Mouse (Mus musculus) embryo, embryonic 11 days (tissue): Measurements from ENCODE around the gene Gimap9.
A peak's percentile ranks its signal among the peaks of the same experiment; 100 is the strongest.

Source experiments
- DNase-seq: peaks from one replicate; pipeline ENCODE4 v3.0.0-alpha.2; 2015

The Gimap9 gene

DNA sequence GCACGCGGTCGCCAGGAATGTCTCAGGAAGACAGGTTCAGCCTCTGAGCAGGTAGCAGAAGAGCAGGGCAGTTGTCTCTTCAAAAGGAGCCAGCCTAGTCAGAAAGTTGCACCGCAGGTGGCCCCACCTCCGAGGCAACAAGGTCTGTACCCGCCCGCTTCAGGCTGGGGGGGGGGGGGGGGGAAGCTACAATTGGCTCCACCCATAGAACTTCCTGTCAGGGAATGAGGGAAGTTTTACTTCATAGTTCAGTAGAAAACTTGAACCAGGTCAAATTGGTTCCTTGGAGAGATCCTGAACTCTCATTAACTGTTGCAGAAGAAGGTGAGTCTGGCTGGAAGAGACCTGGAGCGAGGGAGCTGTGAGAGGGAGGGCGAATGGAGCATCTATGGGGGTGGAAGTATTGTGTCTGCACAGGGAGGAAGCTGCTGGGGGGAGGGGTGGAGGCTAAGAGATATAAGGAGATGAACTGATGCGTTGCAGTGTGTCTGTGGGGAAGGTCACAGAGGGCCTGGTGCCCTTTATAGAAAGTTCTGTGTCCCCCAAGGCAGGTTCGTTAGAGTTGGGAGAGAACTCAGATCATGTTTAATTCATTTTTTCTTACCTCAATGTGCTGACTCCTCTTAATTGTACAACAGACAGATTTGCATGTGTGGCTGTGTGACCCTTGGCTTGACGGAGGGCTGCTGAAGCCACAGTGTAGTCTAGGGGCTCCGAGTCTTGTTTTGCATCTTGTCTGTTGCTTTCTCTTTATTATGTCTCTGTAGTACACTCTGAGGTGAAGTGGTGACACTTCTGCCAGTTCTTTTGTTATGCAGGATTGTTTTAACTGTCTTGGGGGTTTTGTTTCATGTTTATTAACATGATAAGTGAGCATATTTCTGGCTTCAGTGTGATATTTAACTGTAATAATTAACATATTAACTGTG, at the start of gene Gimap9:
Gene Gimap9 (plus strand): TSS at position 199 of the 929 bp plus-strand sequence.
- DNase-seq, result peak; percentile 25

DNA sequence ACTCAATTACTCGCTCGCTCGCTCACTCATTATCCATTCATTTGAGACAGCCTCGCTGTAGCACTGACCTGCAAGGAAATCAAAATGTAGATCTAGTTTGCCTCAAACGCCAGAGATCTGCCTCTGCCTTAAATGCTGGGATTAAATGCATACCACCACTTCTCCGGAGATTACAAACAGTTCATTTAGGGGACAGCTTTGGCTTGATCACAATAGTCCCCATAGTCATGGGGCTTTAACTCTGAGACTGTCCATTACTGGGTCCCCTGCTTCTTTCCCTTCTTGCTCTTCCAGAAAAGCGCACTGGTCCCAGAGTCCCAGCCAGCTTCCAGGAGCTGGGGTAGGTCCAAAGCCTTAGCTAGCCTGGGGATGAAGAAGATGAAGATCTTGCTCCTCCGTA, 49.5 kb upstream of the Gimap9 start, which contains the start of gene AI854703:
Gene AI854703 (plus strand): TSS at position 301 of the 400 bp plus-strand sequence.
- no peak for DNase-seq

DNA sequence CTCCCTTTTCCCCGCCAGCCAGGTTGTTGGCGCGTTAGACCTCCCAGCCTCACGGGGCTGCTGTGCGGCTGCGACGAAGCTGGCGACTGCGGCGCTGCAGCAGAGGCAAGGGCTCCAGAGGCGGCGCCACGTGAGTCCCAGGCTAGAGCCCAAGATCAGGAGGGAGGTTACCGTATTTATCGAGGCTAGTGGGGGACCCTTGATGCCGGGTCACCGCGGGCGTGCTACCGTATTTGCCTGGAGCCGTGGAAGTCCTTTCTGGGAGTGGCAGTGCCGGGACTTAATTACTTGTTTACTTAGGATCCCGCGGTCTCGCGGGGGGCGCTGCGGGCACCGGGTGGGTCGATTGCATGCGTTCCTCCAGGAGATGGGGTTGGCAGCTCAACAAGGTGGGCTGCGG, 48.9 kb upstream of the Gimap9 start:
- DNase-seq, result peak; percentile 85

DNA sequence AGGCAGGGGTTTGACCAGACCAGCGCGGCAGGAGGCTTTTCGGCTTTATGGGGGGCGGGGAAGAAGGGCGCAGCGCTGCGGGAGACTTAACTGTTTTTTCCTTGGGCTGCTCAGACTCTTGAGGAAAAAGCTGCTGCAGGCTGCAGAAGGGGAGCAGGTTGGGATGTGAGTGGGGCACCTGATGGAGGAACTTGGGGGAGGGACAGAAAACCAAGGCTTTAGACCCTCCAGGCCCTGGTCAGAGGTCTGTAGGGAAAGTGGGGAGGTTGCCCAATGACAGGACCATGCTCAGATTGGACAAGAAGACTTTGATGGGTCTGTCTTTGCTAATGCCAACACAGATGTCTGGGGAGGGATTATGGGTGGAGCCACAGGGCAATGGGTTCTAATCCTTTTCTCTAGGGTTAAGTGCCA, 48.4 kb upstream of the Gimap9 start:
- DNase-seq, result no peak

DNA sequence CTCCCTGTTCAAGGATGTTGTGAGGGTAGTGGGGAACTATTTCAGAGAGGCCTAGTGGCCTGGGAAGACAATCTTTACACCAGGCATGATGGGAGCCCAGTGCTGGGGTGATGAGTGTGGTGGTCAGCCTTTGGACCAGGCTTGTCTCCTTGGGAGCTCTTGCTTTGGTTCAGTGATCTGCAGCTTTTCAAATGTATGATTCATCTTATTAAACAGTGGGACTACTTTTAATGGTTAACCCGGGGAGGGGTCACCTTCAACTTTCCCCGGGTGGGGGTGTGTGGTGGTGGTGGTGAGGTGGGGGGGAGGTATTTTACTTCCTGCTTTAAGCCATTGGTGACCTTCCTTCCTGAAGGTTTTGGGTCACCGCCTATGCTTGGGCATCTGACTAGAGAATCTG, 47.6 kb upstream of the Gimap9 start:
- no peak for DNase-seq

DNA sequence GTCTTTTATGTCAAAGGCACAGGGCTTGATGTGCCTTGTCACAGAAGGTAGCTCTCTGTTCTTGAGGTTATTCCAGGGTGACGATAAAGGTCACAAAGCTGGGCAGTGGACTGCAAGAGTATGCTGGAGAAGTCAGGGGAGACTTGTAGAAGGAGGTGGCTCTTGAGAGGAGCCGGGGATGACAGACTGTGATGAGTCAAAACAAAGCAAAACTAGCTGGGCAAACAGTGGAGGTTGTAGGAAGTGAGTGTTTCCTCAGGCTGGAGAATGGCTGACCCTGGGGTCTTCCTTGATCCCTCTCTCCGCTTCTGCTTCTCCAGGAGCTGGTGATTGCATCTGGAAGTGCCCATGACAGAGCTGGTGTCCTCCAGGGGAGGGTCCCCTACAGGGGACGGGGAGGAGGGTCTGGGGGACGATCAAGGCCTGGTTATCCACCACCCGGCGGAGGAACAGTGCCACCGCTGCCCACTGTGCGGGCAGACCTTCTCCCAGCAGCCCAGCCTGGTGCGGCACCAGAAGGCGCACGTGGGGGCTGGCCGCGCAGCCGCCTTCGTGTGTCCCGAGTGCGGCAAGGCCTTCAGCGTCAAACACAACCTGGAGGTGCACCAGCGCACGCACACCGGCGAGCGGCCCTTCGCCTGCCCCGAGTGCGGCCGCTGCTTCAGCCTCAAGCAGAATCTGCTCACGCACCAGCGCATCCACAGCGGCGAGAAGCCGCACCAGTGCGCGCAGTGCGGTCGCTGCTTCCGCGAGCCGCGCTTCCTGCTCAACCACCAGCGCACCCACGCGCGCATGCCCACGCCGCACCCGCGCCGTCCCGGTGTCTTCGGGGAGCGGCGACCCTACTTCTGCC, 46.9 kb upstream of the Gimap9 start:
- DNase-seq, result peak; percentile 62

DNA sequence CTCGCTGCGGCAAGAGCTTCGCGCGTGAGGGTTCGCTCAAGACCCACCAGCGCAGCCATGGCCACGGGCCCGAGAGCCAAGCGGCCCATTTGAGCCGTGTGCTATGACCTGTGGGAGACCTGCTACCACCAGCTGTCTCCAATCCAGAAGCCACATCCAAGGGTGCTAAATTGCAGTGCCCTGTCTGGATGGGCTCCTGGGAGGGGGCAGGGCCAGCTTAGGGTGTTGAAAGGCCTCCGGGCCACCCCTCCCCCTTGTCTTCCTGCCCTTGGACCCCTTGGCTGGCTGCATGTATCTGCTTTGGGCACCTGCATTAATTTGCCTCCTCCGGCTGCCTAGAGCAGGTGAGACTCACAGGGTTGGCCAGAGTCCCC, 46.3 kb upstream of the Gimap9 start:
- no peak for DNase-seq

DNA sequence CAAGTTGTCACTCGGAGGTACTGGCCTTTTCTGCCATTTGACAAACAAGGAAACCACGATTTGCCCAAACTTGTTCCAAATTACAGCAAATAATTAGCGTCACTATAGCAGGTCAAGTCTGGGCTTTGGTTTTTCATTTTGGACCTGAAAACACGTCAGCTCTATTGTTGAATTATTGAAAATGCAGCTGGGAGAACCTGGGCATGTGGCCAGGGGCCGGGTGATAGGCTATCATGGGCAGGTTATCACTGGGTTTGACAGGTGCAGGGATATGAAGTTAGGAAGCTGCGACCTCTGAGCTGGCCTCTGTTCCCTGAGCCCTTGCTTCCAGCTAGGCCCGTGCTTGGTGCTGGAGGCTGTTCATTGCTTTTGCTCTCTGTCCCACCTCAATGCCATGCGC, 45.1 kb upstream of the Gimap9 start:
- DNase-seq, result no peak

DNA sequence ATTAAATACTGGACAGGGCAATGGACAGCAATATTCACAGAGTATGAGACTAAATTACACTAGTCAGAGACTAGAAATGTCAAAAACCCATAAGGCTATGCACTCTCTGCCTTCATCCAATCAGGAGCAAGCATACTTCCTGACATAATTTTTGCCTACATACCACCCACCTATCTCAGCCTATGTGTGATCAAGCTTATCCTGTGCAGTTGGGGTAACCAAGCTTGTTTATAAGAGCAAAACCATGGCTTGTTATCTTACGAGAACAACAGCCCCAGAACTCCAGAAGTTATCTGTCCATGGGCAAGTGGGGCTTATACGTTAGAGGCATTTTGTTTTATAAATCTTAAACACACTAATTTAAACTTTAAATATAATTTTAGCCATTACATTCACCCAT, 40.8 kb upstream of the Gimap9 start:
- DNase-seq, result no peak

DNA sequence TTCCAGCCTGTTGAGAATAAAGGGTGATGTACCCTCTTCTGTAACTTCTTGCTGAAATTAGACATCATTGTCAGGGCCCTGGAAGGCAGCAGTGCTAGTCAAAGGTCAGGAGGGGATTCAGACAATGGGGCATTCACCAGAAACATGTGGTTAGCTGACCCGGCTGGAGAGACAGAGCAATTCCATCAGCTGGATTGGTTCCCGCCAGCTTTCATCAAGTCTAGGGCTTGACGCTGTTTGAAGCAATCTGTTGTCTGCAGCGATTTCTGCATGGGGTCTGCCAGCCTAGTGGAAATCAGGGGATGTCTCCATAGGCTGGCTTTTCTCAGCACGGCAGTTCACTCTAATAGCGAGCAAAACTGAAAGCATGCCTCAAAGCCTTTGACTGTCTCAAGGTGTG, 39.4 kb upstream of the Gimap9 start:
- peak; percentile 41 for DNase-seq

DNA sequence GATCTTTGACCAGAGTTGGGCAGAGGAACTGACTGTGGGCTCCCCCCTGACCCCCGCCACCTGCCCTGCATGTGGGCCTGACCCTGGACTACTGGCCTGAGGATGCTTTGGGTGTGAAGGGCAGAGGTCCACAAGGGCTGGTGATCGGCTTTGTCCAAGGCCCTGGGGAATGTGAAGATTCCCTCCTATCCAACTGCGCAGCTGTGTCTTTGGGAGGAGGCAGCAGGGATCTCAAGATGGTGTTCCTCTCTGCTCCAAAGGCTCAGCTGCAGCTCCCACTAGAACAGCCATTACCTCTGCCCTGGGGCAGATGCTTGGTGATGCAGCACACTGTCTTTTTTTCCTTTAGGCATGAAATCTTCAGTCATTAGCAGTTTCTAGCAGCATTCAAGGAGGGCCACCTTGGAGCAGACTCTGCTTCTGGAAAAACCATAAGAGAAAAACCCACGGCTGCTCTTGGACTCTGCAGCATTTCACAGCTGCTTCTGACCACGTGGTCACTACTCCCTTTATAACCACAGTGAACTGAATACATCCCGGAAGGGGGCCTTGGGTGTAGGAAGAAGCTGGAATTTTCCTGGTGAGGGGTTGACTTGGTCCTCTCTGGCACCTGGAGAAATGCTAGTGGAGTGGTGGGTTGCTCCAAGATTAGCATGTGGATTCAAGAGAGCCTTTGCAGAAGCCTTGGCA, 38.0 kb upstream of the Gimap9 start:
- no peak for DNase-seq

DNA sequence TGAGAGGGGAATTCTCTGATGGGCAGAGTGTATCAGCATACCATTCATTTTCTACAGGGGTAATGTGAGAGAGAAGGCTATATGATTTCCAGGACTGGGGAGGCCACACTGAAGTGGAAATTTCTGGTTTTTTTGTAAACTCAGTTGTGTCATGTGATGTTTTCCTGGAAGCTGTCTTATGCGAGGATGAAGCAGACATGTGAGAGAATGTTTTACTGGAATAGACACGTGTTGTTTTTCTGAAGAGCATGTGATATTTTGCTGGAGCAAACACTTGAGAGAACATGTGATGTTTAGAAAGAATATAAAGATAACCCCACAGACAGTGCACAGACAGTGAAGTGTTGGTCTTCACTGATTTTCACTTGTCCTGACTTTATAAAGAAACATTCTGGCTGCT, 37.4 kb upstream of the Gimap9 start:
- no peak for DNase-seq

DNA sequence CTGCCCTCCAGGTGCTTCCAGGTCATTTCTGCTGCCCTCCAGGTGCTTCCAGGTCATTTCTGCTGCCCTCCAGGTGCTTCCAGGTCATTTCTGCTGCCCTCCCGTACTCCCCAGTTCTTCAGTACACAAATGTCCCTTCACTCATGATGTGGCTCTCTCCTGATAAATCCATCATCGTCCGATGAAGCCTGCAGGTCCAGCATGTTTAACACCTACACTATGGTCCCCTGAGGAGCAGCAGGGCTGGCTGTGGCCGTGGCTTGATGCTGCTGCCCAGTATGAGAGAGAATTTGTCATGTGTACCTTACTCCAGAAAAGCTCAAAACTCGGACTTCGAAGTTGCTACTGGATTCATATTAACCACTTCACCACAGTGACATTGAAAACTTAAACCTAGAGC, 34.5 kb upstream of the Gimap9 start:
- DNase-seq, result no peak

DNA sequence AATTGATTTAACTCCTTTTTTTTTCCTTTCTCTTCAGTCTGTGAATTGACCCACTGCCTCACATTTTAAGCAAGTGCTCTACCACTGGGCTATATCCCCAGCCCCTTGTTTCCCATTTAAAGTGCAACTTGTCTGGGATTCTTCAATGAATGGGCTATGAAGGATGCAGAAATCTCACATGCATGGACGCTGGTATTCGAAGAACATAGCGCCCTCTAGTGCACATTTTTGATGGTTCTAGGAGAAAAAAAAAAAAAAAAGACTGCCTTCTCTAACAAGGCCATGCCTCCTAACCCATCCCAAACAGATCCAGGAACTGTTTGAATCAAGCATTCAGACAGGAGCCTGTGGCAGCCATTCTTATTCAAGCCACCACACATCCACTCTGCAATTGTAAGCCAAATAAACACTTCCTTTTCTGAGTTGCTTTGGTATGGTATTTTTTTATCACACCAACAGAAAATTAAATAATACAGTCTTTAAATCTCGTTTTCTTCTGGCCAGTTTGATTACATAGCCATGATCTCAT, 33.1 kb upstream of the Gimap9 start:
- peak; percentile 88 for DNase-seq

DNA sequence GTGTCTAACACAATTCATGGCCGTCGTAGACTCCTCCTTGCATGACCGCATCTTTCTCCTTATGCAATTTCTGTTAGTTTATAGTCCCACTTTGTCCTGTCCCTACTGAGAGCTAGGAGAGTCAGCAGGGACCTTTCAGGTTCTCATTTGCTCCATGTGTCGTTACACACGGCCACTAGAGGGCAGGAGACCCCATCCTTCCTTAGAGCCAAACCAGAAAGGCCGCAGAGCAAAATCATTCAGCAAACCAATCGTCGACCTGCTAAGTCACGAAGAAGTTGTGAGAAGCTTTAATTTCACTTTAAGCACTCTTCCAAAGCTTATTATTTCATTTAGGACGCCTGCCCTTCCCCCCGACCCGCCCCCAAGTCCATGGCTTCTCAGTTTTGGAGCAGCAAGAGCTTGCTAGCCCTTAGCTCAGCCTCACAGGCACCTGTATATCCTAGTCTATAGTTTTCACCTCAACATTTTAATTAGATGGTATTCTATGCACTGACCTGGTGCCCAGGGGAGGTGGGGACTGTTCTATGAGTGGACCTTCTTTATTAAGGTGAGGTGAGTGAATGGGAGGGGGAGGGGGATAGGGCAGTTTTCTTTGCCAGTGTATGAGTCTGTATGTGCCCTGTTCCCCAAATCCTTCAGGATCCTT, 30.1 kb upstream of the Gimap9 start:
- peak; percentile 82 for DNase-seq

DNA sequence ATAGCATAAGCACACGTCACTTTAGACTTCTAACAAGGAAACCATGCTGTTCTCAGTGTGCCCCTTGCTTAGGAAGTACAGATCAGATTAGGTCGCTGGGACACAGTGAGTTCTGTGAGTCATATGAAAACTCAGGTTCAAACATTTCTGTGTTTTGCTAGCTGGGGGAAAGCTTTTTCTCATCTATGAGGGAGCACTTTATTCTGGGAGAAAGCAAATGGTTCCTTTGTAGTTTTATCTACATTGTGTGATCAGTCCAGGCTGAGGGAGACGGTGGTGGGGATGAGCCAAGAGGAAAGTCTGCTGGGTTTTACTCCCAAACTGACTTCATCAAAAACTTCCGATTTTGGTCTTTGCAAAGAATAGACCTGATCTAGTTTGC, 29.6 kb upstream of the Gimap9 start:
- no peak for DNase-seq

DNA sequence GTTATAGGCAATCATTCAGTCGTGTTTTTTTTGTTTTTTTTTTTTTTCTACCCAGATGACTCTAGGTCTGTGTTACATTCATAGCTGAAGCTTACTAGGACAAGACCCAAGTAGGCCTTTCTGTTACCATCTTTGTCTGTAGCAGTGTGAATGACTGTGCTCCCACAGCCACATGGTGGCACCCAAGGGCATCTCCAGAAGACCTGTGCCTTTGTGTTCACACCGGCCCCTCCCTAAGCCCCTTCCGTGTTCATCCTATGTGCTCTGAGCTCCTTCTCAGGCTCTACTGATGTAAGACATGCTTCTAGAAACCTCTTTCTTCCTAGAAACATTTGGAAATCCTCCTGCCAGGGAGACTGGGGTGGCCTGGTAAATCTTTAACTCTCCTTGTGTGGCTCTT, 28.9 kb upstream of the Gimap9 start, which contains the start of gene Gimap8:
Gene Gimap8 (plus strand): TSS at position 240 of the 400 bp plus-strand sequence.
- DNase-seq, result peak; percentile 39

DNA sequence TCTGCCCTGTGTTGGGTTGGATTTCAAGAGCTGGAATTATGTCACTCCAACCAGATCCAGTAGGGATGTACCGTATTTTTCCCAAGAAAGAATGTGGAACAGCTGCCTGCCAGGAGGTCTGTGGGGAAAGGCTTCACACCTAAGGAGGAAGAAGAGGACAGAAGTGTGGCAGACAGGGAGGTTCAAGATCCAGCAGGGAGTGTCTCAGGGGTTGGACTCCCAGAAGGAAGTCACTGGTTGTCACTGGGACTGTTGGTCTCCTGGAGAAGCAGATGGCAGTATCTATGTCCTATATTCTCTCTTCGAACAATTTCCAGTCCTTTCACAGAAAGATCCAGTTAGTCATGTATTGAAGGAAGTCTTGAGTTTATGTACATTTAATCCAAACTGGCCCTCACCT, 28.3 kb upstream of the Gimap9 start:
- no peak for DNase-seq

DNA sequence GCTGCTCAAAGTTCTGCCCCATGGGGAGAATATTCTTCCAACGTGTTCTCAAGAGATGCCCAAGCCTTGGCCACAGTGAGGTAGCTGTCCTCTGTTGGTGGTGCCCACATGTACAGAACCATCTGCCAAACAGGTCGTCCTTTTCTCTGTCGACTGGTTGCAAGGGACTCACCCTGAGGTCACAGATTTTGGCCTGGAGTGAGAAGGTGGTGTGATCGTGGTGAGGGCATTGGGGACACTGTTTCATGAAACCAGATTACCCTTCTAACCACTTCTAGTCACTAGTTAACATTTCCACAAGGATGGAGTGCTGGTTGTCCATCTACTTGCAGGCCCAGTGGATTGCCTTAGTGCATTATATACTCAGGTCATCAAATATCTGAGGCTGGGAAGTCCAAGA, 27.1 kb upstream of the Gimap9 start:
- DNase-seq, result no peak

DNA sequence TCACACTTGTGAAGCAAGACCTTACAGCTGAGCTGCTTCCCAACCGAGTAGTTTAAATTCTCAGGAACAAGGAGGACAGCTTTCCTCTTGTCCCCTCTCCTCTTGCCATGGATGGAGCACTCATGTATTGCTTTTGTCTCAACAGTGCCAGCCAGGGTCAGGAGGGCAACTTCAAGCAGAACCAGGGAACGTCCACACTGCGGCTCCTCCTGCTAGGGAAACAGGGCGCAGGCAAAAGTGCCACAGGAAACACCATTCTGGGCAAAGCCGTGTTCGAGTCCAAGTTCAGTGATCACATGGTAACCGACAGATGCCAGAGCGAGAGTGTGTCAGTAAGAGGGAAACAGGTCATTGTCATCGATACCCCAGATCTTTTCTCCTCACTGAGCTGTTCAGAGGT, 25.9 kb upstream of the Gimap9 start:
- no peak for DNase-seq

DNA sequence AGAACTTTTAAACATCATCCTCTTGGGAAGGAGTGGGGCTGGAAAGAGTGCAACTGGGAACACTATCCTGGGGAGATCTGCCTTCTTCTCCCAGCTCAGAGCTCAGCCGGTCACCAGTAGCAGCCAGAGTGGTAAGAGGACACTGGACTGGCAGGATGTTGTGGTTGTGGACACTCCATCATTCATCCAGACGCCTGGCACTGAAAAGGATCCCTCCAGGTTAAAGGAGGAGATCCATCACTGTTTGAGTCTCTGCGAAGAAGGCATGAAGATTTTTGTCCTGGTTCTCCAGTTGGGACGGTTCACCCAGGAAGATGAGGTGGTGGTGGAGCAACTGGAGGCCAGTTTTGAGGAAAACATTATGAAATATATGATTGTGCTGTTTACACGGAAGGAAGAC, 17.2 kb upstream of the Gimap9 start:
- no peak for DNase-seq

DNA sequence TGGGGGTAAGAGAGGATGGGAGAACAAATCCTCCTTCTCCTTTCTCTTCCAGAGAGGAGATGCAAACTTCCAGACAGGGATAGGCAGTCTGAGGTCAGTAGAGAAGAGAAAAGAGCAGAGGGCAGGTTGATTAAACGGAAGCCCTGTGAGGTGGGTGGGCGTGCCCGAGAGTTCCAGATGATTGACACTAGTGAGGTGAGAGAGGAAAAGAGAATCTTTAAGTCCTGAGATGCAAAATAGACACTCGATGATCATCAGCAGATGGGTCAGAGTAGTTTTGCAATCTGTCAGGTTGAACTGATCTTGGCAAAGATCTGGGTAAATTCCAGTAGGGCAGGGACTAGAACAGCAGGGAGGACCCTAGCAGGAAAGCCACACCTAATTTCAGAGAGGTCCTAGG, 11.2 kb upstream of the Gimap9 start:
- DNase-seq, result no peak
